Mouse (Mus musculus) spleen, adult 2 months (tissue): ENCODE measurements around the gene Atg4d.

Source experiments
- CTCF ChIP-seq: fragments of 200-500 bp; IDR thresholded peaks from 2 replicates; pipeline ENCODE4 v1.5.1; 2011; ENCODE audit warnings: mild to moderate bottlenecking, inconsistent platforms; ENCODE audit not compliant: insufficient read depth, insufficient read length, insufficient replicate concordance; ENCODE audit errors: extremely low read depth
- POLR2A ChIP-seq: fragments of 200-500 bp; IDR thresholded peaks from 2 replicates; pipeline ENCODE4 v1.6.1; 2011; ENCODE audit warnings: low read depth, low read length, inconsistent platforms

GRCm38 (mm10) chr9:21264272-21264999 lies 657 bp upstream of the Atg4d start:
- no peak for TF ChIP-seq POLR2A
- TF ChIP-seq CTCF: no peak
